Mouse (Mus musculus) MEL (cell line): ENCODE data around the gene Slc25a12. TPM values are rescaled to one million over a fixed set of nuclear protein-coding genes. Genes with fewer than 3 reads are reported as not detected.

Experiments
- DNase-seq: peaks from one replicate; pipeline ENCODE4 v3.0.0; 2011; ENCODE audit warnings: low read depth, low spot score
- H3K27ac ChIP-seq: 2 replicates; pipeline ENCODE4 v1.5.1; 2012; ENCODE audit warnings: low read depth, mild to moderate bottlenecking, control low read depth, low read length, moderate library complexity; ENCODE audit not compliant: control insufficient read depth
- H3K27me3 ChIP-seq, 2 experiments: fragments of 150-350 bp in 1 of 2; sonication (generic) in 1 of 2; 2 replicates each; pipeline ENCODE4 v1.6.1; 2012; ENCODE audit warnings: low read length in 2 of 2, mild to moderate bottlenecking in 2 of 2, improper control_type of control experiment in 1 of 2, moderate library complexity in 1 of 2; ENCODE audit not compliant: insufficient read depth in 2 of 2, control insufficient read depth in 1 of 2
- H3K36me3 ChIP-seq, 2 experiments: 2 replicates each; pipeline ENCODE4 v1.6.1; 2012 to 2014; ENCODE audit warnings: low read length in 2 of 2, improper control_type of control experiment in 1 of 2, inconsistent platforms in 1 of 2, mild to moderate bottlenecking in 1 of 2; ENCODE audit not compliant: insufficient read depth in 2 of 2, control insufficient read depth in 1 of 2
- H3K4me1 ChIP-seq, 2 experiments: fragments of 150-350 bp in 1 of 2; sonication (generic) in 1 of 2; 2 replicates each; pipeline ENCODE4 v1.6.1; 2012; ENCODE audit warnings: low read length in 2 of 2, improper control_type of control experiment in 1 of 2, mild to moderate bottlenecking in 1 of 2; ENCODE audit not compliant: insufficient read depth in 2 of 2, control insufficient read depth in 1 of 2
- H3K4me3 ChIP-seq, 2 experiments: fragments of 150-350 bp in 1 of 2; sonication (generic) in 1 of 2; 2 replicates each; pipeline ENCODE4 v1.5.1; 2012; ENCODE audit warnings: low read depth in 2 of 2, low read length in 2 of 2, mild to moderate bottlenecking in 2 of 2, moderate library complexity in 2 of 2, control low read depth in 1 of 2, improper control_type of control experiment in 1 of 2; ENCODE audit not compliant: control insufficient read depth in 1 of 2, insufficient read depth in 1 of 2
- H3K79me2 ChIP-seq: 2 replicates; pipeline ENCODE4 v1.6.1; 2012; ENCODE audit warnings: mild to moderate bottlenecking, low read length, moderate library complexity; ENCODE audit not compliant: control insufficient read depth, poor library complexity, insufficient read depth
- H3K9ac ChIP-seq: 2 replicates; pipeline ENCODE4 v1.6.1; 2012; ENCODE audit warnings: low read depth, mild to moderate bottlenecking, control low read depth, low read length, moderate library complexity; ENCODE audit not compliant: control insufficient read depth, poor library complexity, severe bottlenecking
- H3K9me3 ChIP-seq: fragments of 150-350 bp; sonication (generic); replicated peaks from 2 replicates; pipeline ENCODE4 v1.6.1; 2012; ENCODE audit warnings: mild to moderate bottlenecking, low read length, improper control_type of control experiment, moderate library complexity; ENCODE audit not compliant: insufficient read depth
- CHD1 ChIP-seq: IDR thresholded peaks from 2 replicates; pipeline ENCODE4 v1.6.1; 2012; ENCODE audit warnings: low read depth, mild to moderate bottlenecking, inconsistent platforms, low read length, improper control_type of control experiment
- CHD2 ChIP-seq: IDR thresholded peaks from 2 replicates; pipeline ENCODE4 v1.6.1; 2011; ENCODE audit warnings: low read length, improper control_type of control experiment
- CTCF ChIP-seq, 3 experiments: IDR thresholded peaks in 2 of 3; conservative IDR thresholded peaks in 1 of 3; 2 replicates each; pipeline ENCODE4 v1.5.1; 2011 to 2012; ENCODE audit warnings: low read length in 3 of 3, low read depth in 2 of 3, mild to moderate bottlenecking in 2 of 3, improper control_type of control experiment in 1 of 3, inconsistent platforms in 1 of 3, mixed read lengths in 1 of 3, moderate library complexity in 1 of 3; ENCODE audit not compliant: control insufficient read depth in 1 of 3, insufficient read depth in 1 of 3, poor library complexity in 1 of 3, severe bottlenecking in 1 of 3
- ELF1 ChIP-seq: IDR thresholded peaks from 2 replicates; pipeline ENCODE4 v1.6.1; 2014; ENCODE audit warnings: low read depth, mild to moderate bottlenecking, inconsistent platforms, low read length, improper control_type of control experiment, moderate library complexity
- EP300 ChIP-seq, 2 experiments: IDR thresholded peaks; 2 replicates each; pipeline ENCODE4 v1.6.1; 2011; ENCODE audit warnings: improper control_type of control experiment in 2 of 2, low read length in 2 of 2, low read depth in 1 of 2, mild to moderate bottlenecking in 1 of 2
- ETS1 ChIP-seq: IDR thresholded peaks from 2 replicates; pipeline ENCODE4 v1.6.1; 2012; ENCODE audit warnings: low read depth, mild to moderate bottlenecking, inconsistent platforms, low read length, improper control_type of control experiment, moderate library complexity
- GABPA ChIP-seq: IDR thresholded peaks from 2 replicates; pipeline ENCODE4 v1.6.1; 2012; ENCODE audit warnings: low read depth, mild to moderate bottlenecking, inconsistent platforms, low read length, improper control_type of control experiment, moderate library complexity
- GATA1 ChIP-seq: IDR thresholded peaks from 2 replicates; pipeline ENCODE4 v1.6.1; 2011; ENCODE audit warnings: low read depth, low read length, improper control_type of control experiment
- HCFC1 ChIP-seq: IDR thresholded peaks from 2 replicates; pipeline ENCODE4 v1.6.1; 2012; ENCODE audit warnings: low read depth, mild to moderate bottlenecking, inconsistent platforms, low read length, improper control_type of control experiment, moderate library complexity
- JUND ChIP-seq: IDR thresholded peaks from 2 replicates; pipeline ENCODE4 v1.6.1; 2011; ENCODE audit warnings: low read depth, mild to moderate bottlenecking, improper control_type of control experiment, low read length
- KAT2A ChIP-seq: conservative IDR thresholded peaks from 2 replicates; pipeline ENCODE4 v1.6.1; 2012; ENCODE audit warnings: low read depth, low read length, improper control_type of control experiment, inconsistent platforms
- MAFK ChIP-seq: IDR thresholded peaks from 2 replicates; pipeline ENCODE4 v1.6.1; 2011; ENCODE audit warnings: low read depth, mild to moderate bottlenecking, low read length, improper control_type of control experiment, borderline replicate concordance
- MAX ChIP-seq: IDR thresholded peaks from 2 replicates; pipeline ENCODE4 v1.6.1; 2011; ENCODE audit warnings: low read length, improper control_type of control experiment
- MAZ ChIP-seq: IDR thresholded peaks from 2 replicates; pipeline ENCODE4 v1.6.1; 2012; ENCODE audit warnings: low read depth, mild to moderate bottlenecking, inconsistent platforms, low read length, improper control_type of control experiment
- MEF2A ChIP-seq: IDR thresholded peaks from 2 replicates; pipeline ENCODE4 v1.6.1; 2014; ENCODE audit warnings: low read depth, mild to moderate bottlenecking, inconsistent platforms, low read length, improper control_type of control experiment; ENCODE audit not compliant: poor library complexity, insufficient replicate concordance, severe bottlenecking; ENCODE audit errors: extremely low read depth
- MXI1 ChIP-seq: IDR thresholded peaks from 2 replicates; pipeline ENCODE4 v1.6.1; 2011; ENCODE audit warnings: mild to moderate bottlenecking, low read depth, low read length, improper control_type of control experiment
- MYB ChIP-seq: IDR thresholded peaks from 2 replicates; pipeline ENCODE4 v1.6.1; 2011; ENCODE audit warnings: mild to moderate bottlenecking, low read depth, low read length, improper control_type of control experiment
- MYC ChIP-seq: IDR thresholded peaks from 2 replicates; pipeline ENCODE4 v1.6.1; 2011; ENCODE audit warnings: low read depth, mild to moderate bottlenecking, low read length, improper control_type of control experiment, moderate library complexity
- NELFE ChIP-seq: IDR thresholded peaks from 2 replicates; pipeline ENCODE4 v1.6.1; 2011; ENCODE audit warnings: low read depth, low read length, improper control_type of control experiment
- NRF1 ChIP-seq: IDR thresholded peaks from 2 replicates; pipeline ENCODE4 v1.6.1; 2014; ENCODE audit warnings: low read depth, mild to moderate bottlenecking, inconsistent platforms, low read length, improper control_type of control experiment, moderate library complexity; ENCODE audit not compliant: poor library complexity, insufficient read depth, severe bottlenecking
- POLR2A ChIP-seq, 2 experiments: IDR thresholded peaks; 2 replicates each; pipeline ENCODE4 v1.6.1; 2011 to 2012; ENCODE audit warnings: low read length in 2 of 2, mild to moderate bottlenecking in 2 of 2, control low read depth in 1 of 2, improper control_type of control experiment in 1 of 2, low read depth in 1 of 2, moderate library complexity in 1 of 2; ENCODE audit not compliant: control insufficient read depth in 1 of 2, insufficient read depth in 1 of 2, poor library complexity in 1 of 2
- POLR2AphosphoS2 ChIP-seq: IDR thresholded peaks from 2 replicates; pipeline ENCODE4 v1.6.1; 2011; ENCODE audit warnings: low read length, improper control_type of control experiment
- POLR2AphosphoS5 ChIP-seq: IDR thresholded peaks from 2 replicates; pipeline ENCODE4 v1.6.1; 2012; ENCODE audit warnings: low read depth, borderline replicate concordance, mild to moderate bottlenecking, inconsistent platforms, low read length, moderate library complexity, mixed read lengths
- RAD21 ChIP-seq: IDR thresholded peaks from 2 replicates; pipeline ENCODE4 v1.6.1; 2011; ENCODE audit warnings: mild to moderate bottlenecking, low read depth, low read length, improper control_type of control experiment
- RCOR1 ChIP-seq: IDR thresholded peaks from 2 replicates; pipeline ENCODE4 v1.6.1; 2012; ENCODE audit warnings: low read depth, mild to moderate bottlenecking, inconsistent platforms, low read length, improper control_type of control experiment
- SIN3A ChIP-seq: IDR thresholded peaks from 2 replicates; pipeline ENCODE4 v1.6.1; 2012; ENCODE audit warnings: low read length, improper control_type of control experiment, inconsistent platforms
- SMC3 ChIP-seq: IDR thresholded peaks from 2 replicates; pipeline ENCODE4 v1.6.1; 2011; ENCODE audit warnings: low read depth, low read length, improper control_type of control experiment
- TAL1 ChIP-seq: IDR thresholded peaks from 2 replicates; pipeline ENCODE4 v1.6.1; 2012; ENCODE audit warnings: mild to moderate bottlenecking, inconsistent platforms, low read length, moderate library complexity, mixed read lengths
- TBP ChIP-seq: IDR thresholded peaks from 2 replicates; pipeline ENCODE4 v1.8.0; 2011; ENCODE audit warnings: low read depth, low read length, improper control_type of control experiment
- UBTF ChIP-seq: IDR thresholded peaks from 2 replicates; pipeline ENCODE4 v1.6.1; 2012; ENCODE audit warnings: low read depth, mild to moderate bottlenecking, inconsistent platforms, low read length, improper control_type of control experiment, moderate library complexity, borderline replicate concordance; ENCODE audit not compliant: insufficient read depth
- USF1 ChIP-seq: IDR thresholded peaks from 2 replicates; pipeline ENCODE4 v1.6.1; 2014; ENCODE audit warnings: low read depth, mild to moderate bottlenecking, inconsistent platforms, low read length, improper control_type of control experiment, moderate library complexity
- USF2 ChIP-seq, 2 experiments: IDR thresholded peaks; 2 replicates each; pipeline ENCODE4 v1.6.1; 2011 to 2012; ENCODE audit warnings: improper control_type of control experiment in 2 of 2, low read length in 2 of 2, borderline replicate concordance in 1 of 2, inconsistent platforms in 1 of 2, low read depth in 1 of 2, mild to moderate bottlenecking in 1 of 2; ENCODE audit not compliant: insufficient read depth in 1 of 2
- ZC3H11A ChIP-seq: IDR thresholded peaks from 2 replicates; pipeline ENCODE4 v1.6.1; 2012; ENCODE audit warnings: low read depth, mild to moderate bottlenecking, inconsistent platforms, low read length, improper control_type of control experiment
- ZKSCAN1 ChIP-seq: IDR thresholded peaks from 2 replicates; pipeline ENCODE4 v1.6.1; 2012; ENCODE audit warnings: low read depth, mild to moderate bottlenecking, inconsistent platforms, low read length, improper control_type of control experiment, moderate library complexity
- ZMIZ1 ChIP-seq: IDR thresholded peaks from 2 replicates; pipeline ENCODE4 v1.6.1; 2012; ENCODE audit warnings: low read depth, mild to moderate bottlenecking, inconsistent platforms, low read length, improper control_type of control experiment, moderate library complexity
- ZNF384 ChIP-seq: IDR thresholded peaks from 2 replicates; pipeline ENCODE4 v1.6.1; 2012; ENCODE audit warnings: low read depth, mild to moderate bottlenecking, inconsistent platforms, low read length, improper control_type of control experiment
- polyA plus RNA-seq, 2 experiments: library from polyadenylated mRNA; stranded (reverse) in 1 of 2; unstranded in 1 of 2; fragments of >175 nt in 1 of 2; fragments of >200 nt in 1 of 2; gene quantifications; 2 replicates each; pipeline versions ENCODE4 v1.2.1 to v1.2.4; 2012; ENCODE audit warnings: low replicate concordance in 2 of 2, low read depth in 1 of 2; ENCODE audit not compliant: insufficient read length in 2 of 2, insufficient read depth in 1 of 2, missing spikeins in 1 of 2
- total RNA-seq: library from RNA; depleted of rRNA; stranded (reverse); fragments of 300-350 nt; gene quantifications from 2 replicates; pipeline ENCODE4 v1.2.3, GENCODE M21; 2012

Gene Slc25a12
- total and polyA plus RNA-seq, 3 experiments: 63.2 to 98.6 TPM; not detected in 1

DNA sequence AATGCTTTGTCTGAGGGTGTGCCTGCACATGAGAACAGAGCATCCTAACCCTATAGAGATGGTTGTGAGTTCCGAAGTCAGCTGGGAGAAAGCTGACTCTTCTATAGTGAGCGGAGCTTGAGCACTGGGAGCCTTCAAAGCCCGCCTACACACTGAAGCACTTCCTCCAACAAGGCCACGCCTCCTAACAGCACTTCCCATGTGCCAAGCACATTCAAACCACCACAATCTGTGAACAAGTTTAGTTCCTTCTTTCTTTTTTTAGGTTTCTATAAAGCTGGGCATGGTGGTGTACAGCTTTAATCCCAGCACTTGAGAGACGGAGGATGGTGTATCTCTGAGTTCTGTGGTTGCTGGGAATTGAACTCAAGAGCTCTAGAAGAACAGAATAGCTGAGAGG, 9.9 kb upstream of the Slc25a12 start:
- H3K27me3 ChIP-seq: no peaks in the 10 kb centered on the region
- peaks cover 4 to 24% of the 10 kb centered on the region in 2 experiments for H3K4me1 ChIP-seq
- no peaks in the 10 kb centered on the region; the same call in 1 of the 2 replicates for H3K79me2 ChIP-seq
- DNase-seq: peak; percentile 87
- H3K9me3 ChIP-seq: no peaks in the 10 kb centered on the region
- peaks cover 0 to 24% of the 10 kb centered on the region in 2 experiments; a peak in 2 of 4 replicates for H3K36me3 ChIP-seq
- H3K27ac ChIP-seq: peak overlapping the region; percentile 80
- peak overlapping the region; percentile 55 for H3K9ac ChIP-seq
- TF ChIP-seq MYB (no peak), GATA1 (no peak), CHD1 (no peak), GABPA (no peak), UBTF (no peak), ZKSCAN1 (no peak), USF1 (no peak), POLR2AphosphoS5 (no peak), JUND (no peak), TBP (0 out of 2 replicates have a peak, but pooled peaks have one; percentile 36), HCFC1 (peak; percentile 66; the same call in 1 of the 2 replicates), ELF1 (0 out of 2 replicates have a peak, but pooled peaks have one; percentile 47), CTCF (IDR thresholded peaks at IDR 0.05 in 2 of 3, conservative IDR thresholded peaks at IDR 0.05 in 1 of 3; ENCODE audit: control insufficient read depth in 1 of 3, insufficient read depth in 1 of 3, low read depth in 2 of 3, low read length in 3 of 3, poor library complexity in 1 of 3, severe bottlenecking in 1 of 3) (no peak), SMC3 (no peak), ETS1 (peak; percentile 54; the same call in 1 of the 2 replicates), SIN3A (no peak), MYC (peak; percentile 94), NRF1 (no peak), MAZ (no peak), MAFK (no peak), POLR2A (IDR thresholded peaks at IDR 0.05; ENCODE audit: control insufficient read depth in 1 of 2, insufficient read depth in 1 of 2, low read depth in 1 of 2, low read length in 2 of 2, poor library complexity in 1 of 2) (peak in 1 of 2 experiments; percentile 67; a peak in 2 of 4 replicates), POLR2AphosphoS2 (no peak), RCOR1 (no peak), ZNF384 (no peak), USF2 (IDR thresholded peaks at IDR 0.05; ENCODE audit: borderline replicate concordance in 1 of 2, insufficient read depth in 1 of 2, low read depth in 1 of 2, low read length in 2 of 2) (no peak), MXI1 (peak; percentile 82), ZC3H11A (no peak), ZMIZ1 (no peak), KAT2A (no peak), MEF2A (0 out of 2 replicates have a peak, but pooled peaks have one; percentile 9), MAX (peak; percentile 87), TAL1 (no peak), CHD2 (no peak), NELFE (peak; percentile 40; the same call in 1 of the 2 replicates), RAD21 (no peak), EP300 (IDR thresholded peaks at IDR 0.05; ENCODE audit: low read depth in 1 of 2, low read length in 2 of 2) (no peak)
- H3K4me3 ChIP-seq: peak overlapping the region; percentile 38
